Mouse (Mus musculus): ENCODE data around the gene Cdca4.

GRCm38 (mm10) chr12:112869783-112870204 is 40.6 kb upstream of the Cdca4 start:
- TF ChIP-seq POLR2A (IDR thresholded peaks at IDR 0.05; ENCODE audit: low read depth, low read length) (no peak), POLR2AphosphoS2 (IDR thresholded peaks at IDR 0.05; ENCODE audit: low read depth, low read length) (no peak), RAD21 (IDR thresholded peaks at IDR 0.05; ENCODE audit: low read depth, low read length) (no peak), ZNF384 (IDR thresholded peaks at IDR 0.05; ENCODE audit: low read depth, low read length) (no peak)
